Mouse (Mus musculus): ENCODE results near the gene Paics.

Paics gene

DNA sequence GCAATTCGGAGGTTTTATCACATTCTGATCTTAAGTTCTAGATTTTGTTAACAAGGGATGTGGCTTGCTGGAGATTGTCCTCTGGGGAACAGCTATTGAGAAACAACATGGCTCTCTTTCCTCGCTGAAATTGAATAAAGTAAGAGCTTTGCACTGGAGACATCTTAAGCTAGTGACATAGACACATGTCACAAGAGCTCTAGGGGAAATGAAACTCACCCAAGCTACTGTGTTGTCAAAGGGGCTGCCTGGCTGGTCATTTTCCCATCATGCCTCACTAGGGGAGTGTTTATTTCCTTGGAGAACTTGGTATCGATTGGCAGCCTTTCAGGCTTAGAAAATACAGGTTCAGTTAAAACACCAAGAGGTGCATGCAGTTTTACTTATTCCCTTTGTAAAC lies 62.1 kb downstream of the Paics start:
- no peak for DNase-seq

DNA sequence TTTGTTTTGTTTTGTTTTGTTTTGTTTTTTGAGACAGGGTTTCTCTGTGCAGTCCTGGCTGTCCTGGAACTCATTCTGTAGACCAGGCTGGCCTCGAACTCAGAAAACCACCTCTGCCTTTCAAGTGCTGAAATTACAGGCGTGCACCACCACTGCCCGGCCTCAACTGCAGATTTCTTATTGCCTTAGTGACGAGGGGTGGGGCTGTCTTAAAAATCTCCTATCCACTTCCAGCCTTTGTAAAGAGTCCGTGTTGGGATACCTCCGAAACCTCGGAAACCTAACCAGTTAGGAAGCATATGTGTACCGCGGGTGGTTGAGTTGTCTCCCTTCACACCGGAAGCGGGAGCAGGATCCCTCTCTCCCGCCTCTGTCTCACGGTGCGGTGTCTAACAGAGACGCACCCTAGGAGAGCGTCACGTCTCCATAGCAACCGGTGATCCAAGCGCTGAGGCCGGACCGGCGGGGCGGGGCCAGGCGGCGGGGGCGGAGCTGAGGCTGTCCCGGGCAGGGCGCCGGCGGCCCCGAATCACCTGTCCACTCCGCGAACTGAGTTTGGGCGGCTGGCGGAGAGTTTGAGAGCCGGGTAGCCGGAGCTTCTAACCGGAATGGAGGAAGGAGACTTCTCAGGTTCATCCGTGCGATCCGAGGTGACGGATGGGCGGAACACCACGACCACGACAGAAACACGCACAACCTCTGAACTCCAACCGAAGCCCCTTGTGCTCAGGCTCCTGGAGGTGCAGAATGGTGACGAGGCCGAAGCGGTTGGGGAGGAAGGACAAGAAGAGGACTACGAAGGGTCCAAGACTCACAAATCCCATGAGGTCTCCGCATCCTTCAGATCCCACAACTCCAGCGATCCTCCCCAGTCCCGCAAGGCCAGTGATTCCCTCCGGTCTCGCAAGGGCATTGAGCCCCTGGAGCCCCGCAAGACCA lies 64.7 kb downstream of the Paics start, which contains the start of gene Thegl:
Gene Thegl, plus strand, starts transcription at position 480 of the 939 bp plus-strand sequence.
- DNase-seq = peak; percentile 88 to 91

Data from kidney, postnatal 25 days (tissue).